Mouse (Mus musculus) left cerebral cortex, adult 2 months (tissue): Measurements from ENCODE around the gene Zc4h2. TPM values are rescaled to one million over a fixed set of nuclear protein-coding genes. Genes with fewer than 3 reads are reported as not detected.
A peak's percentile ranks its signal among the peaks of the same experiment; 100 is the strongest.

Experiments
- DNase-seq, 2 experiments: peaks; one replicate each; pipeline ENCODE4 v3.0.0; 2021 to 2022; ENCODE audit warnings: low spot score in 2 of 2, mixed read lengths in 1 of 2; ENCODE audit errors: extremely low spot score in 1 of 2
- H3K27ac ChIP-seq: fragments of 200-600 bp; 2 replicates; pipeline ENCODE4 v1.8.1; 2022
- H3K4me3 ChIP-seq: fragments of 200-600 bp; 2 replicates; pipeline ENCODE4 v1.8.1; 2022
- CTCF ChIP-seq: fragments of 200-600 bp; IDR thresholded peaks from 2 replicates; pipeline ENCODE4 v1.8.1; 2022; ENCODE audit warnings: antibody characterized with exemption, mild to moderate bottlenecking, moderate library complexity
- intact Hi-C: fragments of 180-260 bp; cut with DNase I; formaldehyde crosslinking; loops from one replicate; pipeline ENCODE4 v1.15.1; 2025
- long read RNA-seq, 2 experiments: library from polyadenylated mRNA; stranded (forward); transcript quantifications; one replicate each; pipeline ENCODE4 v2.0.0; 2021; ENCODE audit warnings: borderline mapping rate in 2 of 2
- total RNA-seq, 2 experiments: library from RNA; stranded (reverse); gene quantifications; 2 replicates each; pipeline ENCODE4 v1.2.3; 2021

Zc4h2 gene
- 10 to 100 TPM; 17.8 to 19.1 TPM for total RNA-seq
- long read RNA-seq, experiment 1, transcript Zc4h2-201 (5 exons, 2,219 nt) = major isoform, 12 of 13 reads
- long read RNA-seq, experiment 1, partial matches to known transcripts = 0 of 13 reads
- long read RNA-seq, experiment 1, other reads (novel, unspliced or antisense) = 1 of 13 reads
- long read RNA-seq, experiment 2, transcript Zc4h2-201 (5 exons, 2,219 nt) = major isoform, 6 of 7 reads
- long read RNA-seq, experiment 2, partial matches to known transcripts = 1 of 7 reads
- long read RNA-seq, experiment 2, other reads (novel, unspliced or antisense) = 0 of 7 reads

DNA sequence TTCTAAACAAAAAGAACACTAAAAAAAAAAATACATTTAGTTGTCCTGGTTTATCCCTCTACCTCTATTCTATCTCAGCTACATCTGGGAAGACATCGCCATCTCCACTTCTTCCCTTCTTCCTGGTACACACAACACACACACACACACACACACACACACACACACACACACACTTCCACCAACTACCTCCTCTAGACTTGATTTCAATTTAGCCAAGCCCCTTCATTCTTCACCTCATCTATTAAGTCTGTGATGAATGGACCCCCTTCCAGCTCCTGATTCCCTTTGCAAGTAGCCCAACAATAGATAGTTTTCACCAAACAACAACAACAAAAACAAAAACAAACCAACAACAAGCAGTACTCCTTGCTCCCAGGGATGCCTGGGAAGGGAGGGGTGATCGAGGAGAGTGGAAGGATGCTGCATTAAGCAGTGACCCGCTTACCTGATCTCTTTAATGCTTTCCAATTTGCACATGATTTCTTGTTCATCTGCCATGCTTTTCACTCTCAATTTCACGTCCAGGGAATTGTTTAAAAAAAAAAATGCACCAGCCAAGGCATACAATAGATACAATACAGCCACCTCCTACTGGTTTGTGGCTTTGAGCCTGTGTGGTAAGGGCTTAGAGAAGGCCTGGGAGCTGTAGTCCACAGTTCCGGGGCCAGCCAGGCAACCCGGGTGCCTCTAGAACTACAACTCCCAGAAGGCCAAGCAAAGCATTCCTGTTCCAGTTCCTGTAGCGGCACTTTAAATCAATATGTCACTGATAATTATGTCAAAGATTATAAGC, at the start of gene Zc4h2:
Zc4h2 (minus strand) TSS at position 706 of the 796 bp plus-strand sequence.
- H3K4me3 ChIP-seq = peak within 1 kb of the TSS; percentile 57
- peak within 1 kb of the TSS; percentile 90 for H3K27ac ChIP-seq
- intact Hi-C loops = loop anchor here (5.0 kb wide), 1 partner anchor 54 kb away; the partner anchor contains the start of gene Zc3h12b
- peak; percentile 57 to 74 for DNase-seq
- TF ChIP-seq CTCF = no peak

DNA sequence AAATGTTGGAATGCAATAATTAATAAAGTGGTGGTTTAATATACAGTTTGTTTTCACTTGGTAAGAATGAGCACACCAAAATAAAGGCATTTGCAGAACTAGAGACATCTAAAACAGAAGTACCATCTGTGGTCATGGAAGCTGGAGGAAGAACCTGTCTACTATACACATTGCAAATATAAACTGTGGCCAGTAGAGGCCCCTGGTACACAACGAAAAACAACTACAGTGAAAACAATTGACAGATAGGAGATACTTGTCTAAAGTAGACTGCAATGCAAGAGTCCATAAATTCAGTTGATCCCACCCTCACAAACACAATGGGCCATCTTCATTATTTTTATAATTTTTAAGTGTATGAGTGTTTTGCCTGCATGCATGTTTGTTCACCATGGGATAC, 28.8 kb upstream of the Zc4h2 start:
- peak in 1 of 2 experiments; percentile 10 for DNase-seq
- H3K4me3 ChIP-seq = no peak overlapping the region
- TF ChIP-seq CTCF = peak; percentile 46
- intact Hi-C loops = loop anchor here (5.0 kb wide), 2 partner anchors 50 to 265 kb away; no protein-coding TSS in a partner anchor
- no peak overlapping the region for H3K27ac ChIP-seq

DNA sequence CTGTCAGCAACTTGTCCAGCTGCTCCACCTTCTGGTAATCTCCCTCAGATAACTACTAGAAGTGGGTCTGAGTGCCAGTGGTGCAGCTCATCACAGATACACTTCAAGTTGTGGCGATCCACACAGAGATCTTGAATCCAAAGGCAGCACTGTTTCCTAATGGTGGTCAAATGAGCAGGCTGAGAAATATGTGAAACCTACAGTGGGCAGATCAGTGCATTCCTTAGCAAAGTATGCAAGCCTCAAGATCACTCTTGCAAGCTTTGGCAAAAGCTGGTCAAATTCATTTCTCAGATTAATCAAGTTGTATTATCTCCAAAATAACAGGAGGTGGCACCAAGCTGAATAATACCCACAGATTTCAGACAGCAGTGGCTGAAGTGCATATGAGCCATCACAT, 23.9 kb upstream of the Zc4h2 start:
- intact Hi-C loops = no loop called here
- H3K4me3 ChIP-seq = no peak overlapping the region
- TF ChIP-seq CTCF = no peak
- no peak overlapping the region for H3K27ac ChIP-seq
- DNase-seq = no peak

DNA sequence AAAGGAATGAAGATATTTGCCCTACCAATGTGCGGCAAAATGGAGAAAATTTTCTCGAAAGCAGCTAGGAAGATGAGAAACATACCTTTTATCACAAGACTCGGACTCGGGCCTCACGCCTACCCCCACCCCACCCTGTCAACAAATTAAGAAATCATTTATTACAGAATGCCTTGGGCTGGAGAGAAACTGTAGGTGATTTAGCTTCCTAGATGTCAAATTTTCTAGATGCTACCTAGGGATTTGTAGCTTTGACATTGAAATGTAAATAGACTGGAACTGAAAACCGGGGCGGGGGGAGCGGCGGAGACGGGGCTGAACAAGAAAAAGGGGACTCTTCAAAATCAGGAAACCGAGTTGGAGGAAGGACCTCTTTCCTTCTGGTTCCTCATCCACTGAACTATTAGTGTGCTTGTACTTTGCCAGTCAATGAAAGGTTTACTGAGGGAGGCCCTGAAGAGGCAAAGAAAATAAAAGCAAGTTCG, 333 bp upstream of the Zc4h2 start:
- Histone ChIP-seq H3K4me3 (peak overlapping the region; percentile 57), H3K27ac (peak overlapping the region; percentile 90)
- no peak for TF ChIP-seq CTCF
- no peak for DNase-seq
- intact Hi-C loops = loop anchor here (5.0 kb wide), 1 partner anchor 54 kb away; the partner anchor contains the start of gene Zc3h12b

DNA sequence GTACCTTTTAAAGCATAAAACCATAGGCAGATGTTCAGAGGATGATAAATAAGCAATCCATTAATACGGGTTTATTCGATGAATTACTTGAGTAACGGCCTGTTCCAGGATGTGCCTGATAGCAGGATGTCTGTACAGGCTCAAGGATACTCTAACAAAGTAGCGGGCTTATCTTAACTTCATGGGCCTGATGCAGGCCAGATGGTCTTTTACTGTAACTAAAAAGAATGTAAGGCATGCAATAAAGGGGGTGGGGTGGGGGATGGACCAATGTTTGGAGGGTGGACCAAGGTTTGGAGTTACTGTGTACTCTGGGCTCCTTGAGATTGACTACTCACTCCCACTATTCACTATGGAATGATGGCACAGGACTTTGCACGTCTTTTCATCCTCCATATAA, 57.7 kb downstream of the Zc4h2 start:
- Histone ChIP-seq H3K4me3 (no peak overlapping the region), H3K27ac (no peak overlapping the region)
- TF ChIP-seq CTCF = no peak
- intact Hi-C loops = no loop called here
- DNase-seq = no peak

Other genes with a start within 250 kb of the Zc4h2 start
- 1 to 10 TPM; 5.9 to 6.5 TPM for gene Amer1, start 213.6 kb downstream of the Zc4h2 start, total RNA-seq
- not detected for gene Asb12, start 100.5 kb downstream of the Zc4h2 start, total RNA-seq
- not detected for gene Pfn5, start 100.4 kb downstream of the Zc4h2 start, total RNA-seq
- gene Zc3h12b, start 53.2 kb upstream of the Zc4h2 start, total RNA-seq = 10 to 100 TPM; 34.4 to 35.9 TPM